Mouse (Mus musculus): Measurements from ENCODE around the gene Lifr.
A peak's percentile ranks its signal among the peaks of the same experiment; 100 is the strongest.

Gene Lifr

GRCm38 (mm10) chr15:7135982-7136562, 45.7 kb downstream of the Lifr start:
- H3K9me3 ChIP-seq (ENCODE audit: low read length), result no peaks in the 10 kb centered on the region
- peaks cover 42% of the 10 kb centered on the region for H3K36me3 ChIP-seq (ENCODE audit: insufficient read depth, low read length)
- H3K4me1 ChIP-seq (replicated peaks; ENCODE audit: low read depth, low read length), result peaks cover 98% of the 10 kb centered on the region
- no peak overlapping the region for H3K4me3 ChIP-seq (replicated peaks; ENCODE audit: low read length)
- H3K27me3 ChIP-seq (ENCODE audit: insufficient read depth, low read length), result no peaks in the 10 kb centered on the region
- TF ChIP-seq CTCF (conservative IDR thresholded peaks at IDR 0.05; ENCODE audit: low read length), result no peak
- no peak for TF ChIP-seq POU5F1 (IDR thresholded peaks at IDR 0.05; ENCODE audit: borderline replicate concordance, low read length)
- TF ChIP-seq NANOG (IDR thresholded peaks at IDR 0.05; ENCODE audit: borderline replicate concordance, low read length), result no peak

- peaks cover 98% of the 10 kb centered on the region for H3K4me1 ChIP-seq (replicated peaks; ENCODE audit: low read depth, low read length)
- 0 out of 2 replicates have a peak overlapping the region, but pooled peaks have one; percentile 13 for H3K4me3 ChIP-seq (replicated peaks; ENCODE audit: low read length)
- no peaks in the 10 kb centered on the region for H3K9me3 ChIP-seq (ENCODE audit: low read length)
- no peaks in the 10 kb centered on the region for H3K27me3 ChIP-seq (ENCODE audit: insufficient read depth, low read length)
- peaks cover 34% of the 10 kb centered on the region for H3K36me3 ChIP-seq (ENCODE audit: insufficient read depth, low read length)
- TF ChIP-seq POU5F1 (IDR thresholded peaks at IDR 0.05; ENCODE audit: borderline replicate concordance, low read length) (no peak), NANOG (IDR thresholded peaks at IDR 0.05; ENCODE audit: borderline replicate concordance, low read length) (no peak)
Observed at GRCm38 (mm10) chr15:7136912-7137311, 46.5 kb downstream of the Lifr start.

- 0 out of 2 replicates have a peak overlapping the region, but pooled peaks have one; percentile 13 for H3K4me3 ChIP-seq (replicated peaks; ENCODE audit: low read length)
- no peaks in the 10 kb centered on the region for H3K27me3 ChIP-seq (ENCODE audit: insufficient read depth, low read length)
- TF ChIP-seq CTCF (conservative IDR thresholded peaks at IDR 0.05; ENCODE audit: low read length), result no peak
- TF ChIP-seq NANOG (IDR thresholded peaks at IDR 0.05; ENCODE audit: borderline replicate concordance, low read length), result no peak
- TF ChIP-seq POU5F1 (IDR thresholded peaks at IDR 0.05; ENCODE audit: borderline replicate concordance, low read length), result no peak
- H3K9me3 ChIP-seq (ENCODE audit: low read length), result no peaks in the 10 kb centered on the region
- H3K4me1 ChIP-seq (replicated peaks; ENCODE audit: low read depth, low read length), result peaks cover 98% of the 10 kb centered on the region
- peaks cover 41% of the 10 kb centered on the region for H3K36me3 ChIP-seq (ENCODE audit: insufficient read depth, low read length)
Observed at GRCm38 (mm10) chr15:7137607-7138006, 47.2 kb downstream of the Lifr start.

DNA sequence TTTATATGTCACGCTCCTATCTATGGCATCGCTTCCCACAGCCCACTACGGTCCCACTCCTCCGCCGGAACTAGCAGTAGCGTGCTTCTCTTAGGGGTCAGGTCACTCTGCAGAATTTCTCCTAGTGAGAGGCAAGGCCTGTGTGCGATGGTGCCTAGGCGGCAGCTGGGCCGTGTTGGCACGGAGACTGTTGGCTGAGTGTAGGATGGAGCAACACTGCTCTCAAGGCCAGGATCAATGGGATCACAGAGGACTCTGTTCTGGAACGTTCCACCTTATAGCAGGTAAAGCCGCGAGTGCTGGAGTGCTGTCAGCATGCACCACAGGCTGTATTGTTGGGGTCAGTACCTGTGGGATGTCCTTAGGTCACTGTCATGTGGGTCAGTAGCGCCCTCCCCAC, 48.1 kb downstream of the Lifr start:
- H3K36me3 ChIP-seq (ENCODE audit: insufficient read depth, low read length), result peaks cover 42% of the 10 kb centered on the region
- H3K9me3 ChIP-seq (ENCODE audit: low read length), result no peaks in the 10 kb centered on the region
- H3K4me3 ChIP-seq (replicated peaks; ENCODE audit: low read length), result no peak overlapping the region
- H3K27me3 ChIP-seq (ENCODE audit: insufficient read depth, low read length), result no peaks in the 10 kb centered on the region
- peaks cover 98% of the 10 kb centered on the region for H3K4me1 ChIP-seq (replicated peaks; ENCODE audit: low read depth, low read length)
- no peak for TF ChIP-seq POU5F1 (IDR thresholded peaks at IDR 0.05; ENCODE audit: borderline replicate concordance, low read length)
- TF ChIP-seq CTCF (conservative IDR thresholded peaks at IDR 0.05; ENCODE audit: low read length), result no peak
- no peak for TF ChIP-seq NANOG (IDR thresholded peaks at IDR 0.05; ENCODE audit: borderline replicate concordance, low read length)

GRCm38 (mm10) chr15:7140322-7140721, 49.9 kb downstream of the Lifr start:
- no peak overlapping the region for H3K4me3 ChIP-seq (replicated peaks; ENCODE audit: low read length)
- H3K27me3 ChIP-seq (ENCODE audit: insufficient read depth, low read length), result no peaks in the 10 kb centered on the region
- H3K36me3 ChIP-seq (ENCODE audit: insufficient read depth, low read length), result peaks cover 39% of the 10 kb centered on the region
- no peaks in the 10 kb centered on the region for H3K9me3 ChIP-seq (ENCODE audit: low read length)
- TF ChIP-seq POU5F1 (IDR thresholded peaks at IDR 0.05; ENCODE audit: borderline replicate concordance, low read length), result no peak
- TF ChIP-seq NANOG (IDR thresholded peaks at IDR 0.05; ENCODE audit: borderline replicate concordance, low read length), result no peak
- no peak for TF ChIP-seq CTCF (conservative IDR thresholded peaks at IDR 0.05; ENCODE audit: low read length)
- H3K4me1 ChIP-seq (replicated peaks; ENCODE audit: low read depth, low read length), result peaks cover 99% of the 10 kb centered on the region

DNA sequence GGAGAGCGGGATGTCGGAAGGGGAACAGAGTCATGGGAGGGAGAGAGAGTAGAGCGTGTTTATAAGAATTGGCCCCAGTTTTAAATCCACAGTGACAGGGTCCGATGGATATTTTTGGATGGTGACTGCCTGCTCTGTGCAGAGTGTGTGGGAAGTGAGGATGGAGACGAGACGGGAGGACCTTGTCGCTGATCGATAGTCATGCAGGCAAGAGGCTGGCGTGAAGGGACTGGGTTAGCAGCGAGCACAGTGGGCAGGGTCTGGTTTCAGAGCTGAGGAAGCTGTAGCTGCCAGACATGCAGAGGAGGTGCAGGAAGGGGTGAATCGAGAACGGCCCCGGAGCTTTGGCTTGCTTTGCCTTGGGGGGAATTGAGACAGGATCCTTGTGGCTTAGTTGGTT, 50.8 kb downstream of the Lifr start:
- H3K9me3 ChIP-seq (ENCODE audit: low read length), result no peaks in the 10 kb centered on the region
- H3K27me3 ChIP-seq (ENCODE audit: insufficient read depth, low read length), result no peaks in the 10 kb centered on the region
- peaks cover 40% of the 10 kb centered on the region for H3K36me3 ChIP-seq (ENCODE audit: insufficient read depth, low read length)
- H3K4me1 ChIP-seq (replicated peaks; ENCODE audit: low read depth, low read length), result peaks cover 100% of the 10 kb centered on the region
- TF ChIP-seq POU5F1 (IDR thresholded peaks at IDR 0.05; ENCODE audit: borderline replicate concordance, low read length) (no peak), CTCF (conservative IDR thresholded peaks at IDR 0.05; ENCODE audit: low read length) (no peak), NANOG (IDR thresholded peaks at IDR 0.05; ENCODE audit: borderline replicate concordance, low read length) (no peak)
- peak overlapping the region; percentile 27 for H3K4me3 ChIP-seq (replicated peaks; ENCODE audit: low read length)

DNA sequence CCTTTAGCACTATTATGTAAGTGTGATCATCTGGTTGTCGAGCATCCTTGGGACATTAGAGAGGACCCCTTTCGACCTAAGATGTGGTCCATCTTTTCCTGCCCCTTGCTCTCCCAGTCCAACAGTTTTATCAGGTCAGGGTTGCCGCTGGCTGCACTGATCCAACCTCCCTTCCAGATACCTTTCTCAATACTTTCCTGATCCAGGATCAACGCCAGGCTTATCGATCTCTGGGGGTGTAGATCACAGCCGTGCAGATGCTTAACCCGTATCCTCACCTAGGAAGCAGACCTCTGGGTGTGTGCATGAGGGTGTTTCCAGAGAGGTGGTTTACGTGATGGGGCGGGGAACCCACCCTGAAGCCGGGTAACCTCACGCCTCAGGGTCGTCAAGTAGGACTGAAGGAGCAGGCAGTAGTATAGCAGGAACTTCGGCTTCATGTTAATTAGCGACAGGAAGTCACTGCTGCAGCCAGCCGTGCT, 53.3 kb downstream of the Lifr start:
- Histone ChIP-seq H3K36me3 (ENCODE audit: insufficient read depth, low read length) (peaks cover 39% of the 10 kb centered on the region), H3K9me3 (ENCODE audit: low read length) (no peaks in the 10 kb centered on the region), H3K27me3 (ENCODE audit: insufficient read depth, low read length) (no peaks in the 10 kb centered on the region), H3K4me3 (replicated peaks; ENCODE audit: low read length) (no peak overlapping the region), H3K4me1 (replicated peaks; ENCODE audit: low read depth, low read length) (peaks cover 93% of the 10 kb centered on the region)
- TF ChIP-seq POU5F1 (IDR thresholded peaks at IDR 0.05; ENCODE audit: borderline replicate concordance, low read length) (no peak), CTCF (conservative IDR thresholded peaks at IDR 0.05; ENCODE audit: low read length) (no peak), NANOG (IDR thresholded peaks at IDR 0.05; ENCODE audit: borderline replicate concordance, low read length) (no peak)

DNA sequence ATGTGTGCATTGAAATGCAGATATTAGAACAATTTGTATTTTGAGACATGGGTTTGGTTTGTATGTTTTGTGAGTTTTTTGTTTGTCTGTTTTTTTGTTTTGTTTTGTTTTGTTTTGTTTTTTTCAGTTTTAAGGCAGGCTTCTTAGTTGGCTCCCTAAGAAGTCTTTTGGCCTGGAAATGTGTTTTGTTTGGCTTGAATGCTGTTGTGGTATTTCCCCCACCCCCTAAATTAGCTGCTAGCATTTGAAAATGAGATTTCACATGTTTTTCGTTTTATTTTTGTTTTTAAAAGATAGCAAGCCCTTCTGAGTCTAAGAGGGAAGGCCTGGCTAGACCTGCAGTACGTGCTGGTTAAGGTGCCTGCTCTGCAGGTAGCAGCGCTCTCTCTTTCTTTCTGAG, 54.1 kb downstream of the Lifr start:
- Histone ChIP-seq H3K36me3 (ENCODE audit: insufficient read depth, low read length) (peaks cover 40% of the 10 kb centered on the region), H3K9me3 (ENCODE audit: low read length) (no peaks in the 10 kb centered on the region), H3K27me3 (ENCODE audit: insufficient read depth, low read length) (no peaks in the 10 kb centered on the region), H3K4me1 (replicated peaks; ENCODE audit: low read depth, low read length) (peaks cover 93% of the 10 kb centered on the region), H3K4me3 (replicated peaks; ENCODE audit: low read length) (0 out of 2 replicates have a peak overlapping the region, but pooled peaks have one; percentile 5)
- TF ChIP-seq NANOG (IDR thresholded peaks at IDR 0.05; ENCODE audit: borderline replicate concordance, low read length) (no peak), POU5F1 (IDR thresholded peaks at IDR 0.05; ENCODE audit: borderline replicate concordance, low read length) (no peak), CTCF (conservative IDR thresholded peaks at IDR 0.05; ENCODE audit: low read length) (no peak)

DNA sequence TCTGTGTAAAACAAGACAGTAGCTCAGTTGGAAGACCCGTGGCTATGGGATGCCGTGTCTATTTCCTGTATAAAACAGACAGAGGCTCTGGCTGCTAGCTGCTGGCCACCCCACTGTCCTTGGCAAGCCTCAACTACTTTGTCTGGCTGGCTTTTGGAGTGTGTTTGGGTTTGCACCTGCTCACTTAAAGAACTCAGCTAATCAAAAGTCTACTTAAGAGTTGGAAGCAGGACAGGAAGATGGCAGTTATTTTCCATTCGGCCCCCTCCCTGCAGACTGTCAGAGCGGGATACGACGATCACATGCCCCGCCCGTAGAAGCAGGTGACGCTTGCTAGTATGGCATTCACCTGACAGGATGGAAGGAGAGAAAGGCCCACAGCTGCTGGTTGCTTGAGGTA, 54.5 kb downstream of the Lifr start:
- H3K4me1 ChIP-seq (replicated peaks; ENCODE audit: low read depth, low read length), result peaks cover 93% of the 10 kb centered on the region
- H3K27me3 ChIP-seq (ENCODE audit: insufficient read depth, low read length), result no peaks in the 10 kb centered on the region
- 0 out of 2 replicates have a peak overlapping the region, but pooled peaks have one; percentile 5 for H3K4me3 ChIP-seq (replicated peaks; ENCODE audit: low read length)
- no peaks in the 10 kb centered on the region for H3K9me3 ChIP-seq (ENCODE audit: low read length)
- peaks cover 44% of the 10 kb centered on the region for H3K36me3 ChIP-seq (ENCODE audit: insufficient read depth, low read length)
- TF ChIP-seq NANOG (IDR thresholded peaks at IDR 0.05; ENCODE audit: borderline replicate concordance, low read length), result no peak
- no peak for TF ChIP-seq POU5F1 (IDR thresholded peaks at IDR 0.05; ENCODE audit: borderline replicate concordance, low read length)
- no peak for TF ChIP-seq CTCF (conservative IDR thresholded peaks at IDR 0.05; ENCODE audit: low read length)
